Mouse (Mus musculus): ENCODE measurements at regions not wholly inside any gene's neighbourhood (a gene's known extent, or its start where the extent isn't known, plus 50 kb on each side); places are given as distances from the start of the nearest gene placed in this dataset.

DNA sequence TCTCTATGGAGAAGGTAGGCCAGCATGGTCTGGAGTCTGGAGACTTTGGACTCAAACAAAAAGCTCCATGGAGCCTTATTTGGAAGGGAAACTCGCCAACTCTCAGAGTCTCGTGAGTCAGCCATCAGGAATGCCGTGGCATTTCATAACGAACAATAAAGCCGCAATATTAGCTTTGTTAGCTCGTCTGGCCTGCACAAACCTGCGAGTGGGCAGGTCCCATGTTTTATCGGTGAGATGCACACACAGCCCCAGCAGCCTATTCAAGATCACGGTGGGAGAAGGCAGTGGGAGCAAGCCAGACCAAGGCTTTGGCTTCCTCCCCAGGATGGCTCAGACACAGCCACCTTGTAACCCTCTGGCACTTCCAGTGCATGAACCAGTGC, 84.4 kb downstream of the Gm11733 start:
- TF ChIP-seq POLR2A (IDR thresholded peaks at IDR 0.05; ENCODE audit: control insufficient read depth, extremely low read depth, insufficient read depth, low read length, poor library complexity): no peak
- no peak for TF ChIP-seq CTCF (IDR thresholded peaks at IDR 0.05; ENCODE audit: borderline replicate concordance, control insufficient read depth, extremely low read depth, insufficient read depth, low read length, poor library complexity)

Data from thymus, adult 2 months (tissue).